Mouse (Mus musculus): ENCODE measurements at regions not wholly inside any gene's neighbourhood (a gene's known extent, or its start where the extent isn't known, plus 50 kb on each side); places are given as distances from the start of the nearest gene placed in this dataset.

DNA sequence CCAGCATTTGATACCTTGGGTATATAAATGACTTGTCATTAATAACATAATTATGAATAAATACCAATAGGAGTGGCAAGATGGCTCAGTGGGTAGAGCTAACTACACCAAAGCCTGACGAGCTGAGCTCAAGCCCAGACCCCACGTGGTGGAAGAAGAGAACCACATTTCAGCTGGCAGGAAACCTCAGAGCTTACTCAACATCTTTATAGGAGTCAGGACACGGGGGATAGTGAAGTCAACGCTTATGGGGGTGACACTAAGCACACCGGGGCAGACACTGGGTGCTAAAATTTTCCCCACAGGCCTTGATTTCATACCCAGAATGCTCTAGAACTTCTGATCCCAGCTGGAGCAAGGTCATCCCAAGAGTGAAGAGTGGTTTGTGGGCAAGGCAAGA lies 259.3 kb downstream of the Setd4 start:
- ATAC-seq (ENCODE audit: insufficient read depth, low FRiP score, low TSS enrichment) (no peak), DNase-seq (ENCODE audit: low spot score) (no peak)
- H3K27ac ChIP-seq (ENCODE audit: low read depth, low read length), result no peak overlapping the region
- H3K4me3 ChIP-seq (ENCODE audit: low read depth, low read length), result no peak overlapping the region
- H3K27me3 ChIP-seq (ENCODE audit: control insufficient read depth, insufficient read depth, low read length), result no peaks in the 10 kb centered on the region
- no peak overlapping the region for H3K9ac ChIP-seq (ENCODE audit: low read length)
- WGBS, result 88% methylated on average over 5 of the region's 5 CpGs
- H3K9me3 ChIP-seq (ENCODE audit: control insufficient read depth, low read length), result no peaks in the 10 kb centered on the region
- no peaks in the 10 kb centered on the region for H3K4me1 ChIP-seq (ENCODE audit: control insufficient read depth, insufficient read depth, low read length)
- H3K36me3 ChIP-seq (ENCODE audit: control insufficient read depth, insufficient read depth, low read length), result no peaks in the 10 kb centered on the region
- no peak overlapping the region for H3K4me2 ChIP-seq (ENCODE audit: low read depth)

DNA sequence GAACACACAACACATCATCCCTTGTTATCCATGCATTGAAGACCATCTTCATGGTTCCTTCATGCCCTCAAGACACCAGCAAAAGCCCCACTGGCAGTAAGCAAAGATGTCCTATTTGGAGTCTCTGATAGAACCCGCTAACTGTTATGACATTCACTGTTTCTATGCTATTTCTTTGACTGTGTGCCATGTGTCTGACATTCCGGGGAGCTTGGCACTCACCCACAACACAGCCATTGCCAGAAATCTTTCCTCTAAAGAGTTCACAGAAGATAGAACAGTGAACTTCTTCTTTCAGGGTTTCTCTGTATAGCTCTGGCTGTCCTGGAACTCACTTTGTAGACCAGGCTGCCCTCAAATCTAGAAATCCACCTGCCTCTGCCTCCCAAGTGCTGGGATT lies 261.2 kb downstream of the Setd4 start:
- no peak for DNase-seq (ENCODE audit: low spot score)
- H3K4me2 ChIP-seq (ENCODE audit: low read depth), result no peak overlapping the region
- WGBS, result 90% methylated on average over 2 of the region's 2 CpGs
- no peaks in the 10 kb centered on the region for H3K36me3 ChIP-seq (ENCODE audit: control insufficient read depth, insufficient read depth, low read length)
- H3K4me3 ChIP-seq (ENCODE audit: low read depth, low read length), result no peak overlapping the region
- no peak overlapping the region for H3K27ac ChIP-seq (ENCODE audit: low read depth, low read length)
- ATAC-seq (ENCODE audit: insufficient read depth, low FRiP score, low TSS enrichment), result no peak
- H3K4me1 ChIP-seq (ENCODE audit: control insufficient read depth, insufficient read depth, low read length), result no peaks in the 10 kb centered on the region
- H3K27me3 ChIP-seq (ENCODE audit: control insufficient read depth, insufficient read depth, low read length), result no peaks in the 10 kb centered on the region
- no peak overlapping the region for H3K9ac ChIP-seq (ENCODE audit: low read length)
- no peaks in the 10 kb centered on the region for H3K9me3 ChIP-seq (ENCODE audit: control insufficient read depth, low read length)

DNA sequence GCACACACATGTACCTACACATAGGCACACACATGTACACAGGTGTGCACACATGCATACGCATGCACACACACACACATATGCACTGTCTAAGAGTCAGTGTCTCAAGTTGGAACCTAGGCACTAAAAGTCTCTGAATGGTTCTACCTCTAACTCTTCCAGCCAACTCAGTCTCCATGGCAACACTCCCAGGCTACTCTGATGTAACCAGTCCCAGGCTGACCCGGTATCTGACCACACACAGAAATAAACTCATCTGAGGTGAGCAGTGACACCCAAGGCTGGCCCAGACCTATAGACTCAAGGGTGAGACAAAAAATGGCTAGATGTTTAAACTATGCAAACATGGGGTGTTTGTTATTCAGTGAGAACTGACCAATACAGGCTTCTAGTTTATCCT lies 262.1 kb downstream of the Setd4 start:
- no peaks in the 10 kb centered on the region for H3K4me1 ChIP-seq (ENCODE audit: control insufficient read depth, insufficient read depth, low read length)

GRCm38 (mm10) chr16:93338806-93339205 lies 265.1 kb downstream of the Setd4 start:
- Histone ChIP-seq H3K27ac (ENCODE audit: low read depth, low read length) (no peak overlapping the region), H3K9ac (ENCODE audit: low read length) (no peak overlapping the region), H3K9me3 (ENCODE audit: control insufficient read depth, low read length) (no peaks in the 10 kb centered on the region), H3K36me3 (ENCODE audit: control insufficient read depth, insufficient read depth, low read length) (no peaks in the 10 kb centered on the region), H3K4me2 (ENCODE audit: low read depth) (no peak overlapping the region), H3K27me3 (ENCODE audit: control insufficient read depth, insufficient read depth, low read length) (no peaks in the 10 kb centered on the region), H3K4me3 (ENCODE audit: low read depth, low read length) (no peak overlapping the region), H3K4me1 (ENCODE audit: control insufficient read depth, insufficient read depth, low read length) (no peaks in the 10 kb centered on the region)
- WGBS, result 86% methylated on average over 6 of the region's 6 CpGs
- ATAC-seq (ENCODE audit: insufficient read depth, low FRiP score, low TSS enrichment) (no peak), DNase-seq (ENCODE audit: low spot score) (no peak)

More for the DNA sequence above, 262.1 kb downstream of the Setd4 start:
- H3K27ac ChIP-seq (ENCODE audit: low read depth, low read length), result no peak overlapping the region
- 90% methylated on average over 2 of the region's 2 CpGs for WGBS
- H3K27me3 ChIP-seq (ENCODE audit: control insufficient read depth, insufficient read depth, low read length), result no peaks in the 10 kb centered on the region
- no peak for DNase-seq (ENCODE audit: low spot score)
- ATAC-seq (ENCODE audit: insufficient read depth, low FRiP score, low TSS enrichment), result no peak
- H3K4me2 ChIP-seq (ENCODE audit: low read depth), result no peak overlapping the region
- no peaks in the 10 kb centered on the region for H3K9me3 ChIP-seq (ENCODE audit: control insufficient read depth, low read length)
- no peaks in the 10 kb centered on the region for H3K36me3 ChIP-seq (ENCODE audit: control insufficient read depth, insufficient read depth, low read length)
- H3K4me3 ChIP-seq (ENCODE audit: low read depth, low read length), result no peak overlapping the region
- no peak overlapping the region for H3K9ac ChIP-seq (ENCODE audit: low read length)

- no peak for DNase-seq (ENCODE audit: low spot score)
- H3K9ac ChIP-seq (ENCODE audit: low read length), result no peak overlapping the region
- H3K4me1 ChIP-seq (ENCODE audit: control insufficient read depth, insufficient read depth, low read length), result no peaks in the 10 kb centered on the region
- H3K9me3 ChIP-seq (ENCODE audit: control insufficient read depth, low read length), result no peaks in the 10 kb centered on the region
- ATAC-seq (ENCODE audit: insufficient read depth, low FRiP score, low TSS enrichment), result no peak
- no peaks in the 10 kb centered on the region for H3K36me3 ChIP-seq (ENCODE audit: control insufficient read depth, insufficient read depth, low read length)
- H3K4me2 ChIP-seq (ENCODE audit: low read depth), result no peak overlapping the region
- WGBS, result 96% methylated on average over 11 of the region's 11 CpGs
- no peak overlapping the region for H3K27ac ChIP-seq (ENCODE audit: low read depth, low read length)
- H3K27me3 ChIP-seq (ENCODE audit: control insufficient read depth, insufficient read depth, low read length), result no peaks in the 10 kb centered on the region
- H3K4me3 ChIP-seq (ENCODE audit: low read depth, low read length), result no peak overlapping the region
Measured at GRCm38 (mm10) chr16:93335322-93336111, 268.3 kb downstream of the Setd4 start.

DNA sequence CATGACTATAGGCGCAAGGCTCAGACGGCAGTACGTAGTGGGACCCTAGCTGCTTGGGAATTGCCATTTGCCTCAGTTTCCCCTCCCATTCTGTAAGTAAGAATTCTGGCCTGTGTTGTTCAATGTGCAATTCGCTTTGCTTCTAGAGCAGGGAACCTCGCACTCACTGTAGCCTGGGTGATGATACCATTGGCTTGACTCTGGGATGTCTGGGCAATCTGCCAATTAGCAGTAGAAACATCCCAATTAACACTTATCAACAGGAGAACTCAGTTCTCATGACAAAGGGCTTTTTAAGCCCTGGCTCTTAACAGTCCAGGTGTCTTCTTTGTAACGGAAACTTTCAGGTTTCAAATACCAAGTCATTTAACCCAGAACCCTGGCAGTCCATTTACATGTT lies 270.2 kb downstream of the Setd4 start:
- H3K27me3 ChIP-seq (ENCODE audit: control insufficient read depth, insufficient read depth, low read length), result no peaks in the 10 kb centered on the region
- H3K4me1 ChIP-seq (ENCODE audit: control insufficient read depth, insufficient read depth, low read length), result no peaks in the 10 kb centered on the region
- no peak overlapping the region for H3K4me2 ChIP-seq (ENCODE audit: low read depth)
- H3K9me3 ChIP-seq (ENCODE audit: control insufficient read depth, low read length), result no peaks in the 10 kb centered on the region
- H3K27ac ChIP-seq (ENCODE audit: low read depth, low read length), result no peak overlapping the region
- ATAC-seq (ENCODE audit: insufficient read depth, low FRiP score, low TSS enrichment) (no peak), DNase-seq (ENCODE audit: low spot score) (no peak)
- H3K9ac ChIP-seq (ENCODE audit: low read length), result no peak overlapping the region
- no peak overlapping the region for H3K4me3 ChIP-seq (ENCODE audit: low read depth, low read length)
- WGBS, result 81% methylated on average over 6 of the region's 6 CpGs
- no peaks in the 10 kb centered on the region for H3K36me3 ChIP-seq (ENCODE audit: control insufficient read depth, insufficient read depth, low read length)

GRCm38 (mm10) chr16:93328680-93329395 lies 275.0 kb downstream of the Setd4 start:
- Histone ChIP-seq H3K4me3 (ENCODE audit: low read depth, low read length) (no peak overlapping the region), H3K27ac (ENCODE audit: low read depth, low read length) (no peak overlapping the region), H3K4me1 (ENCODE audit: control insufficient read depth, insufficient read depth, low read length) (no peaks in the 10 kb centered on the region), H3K36me3 (ENCODE audit: control insufficient read depth, insufficient read depth, low read length) (no peaks in the 10 kb centered on the region), H3K9ac (ENCODE audit: low read length) (no peak overlapping the region), H3K27me3 (ENCODE audit: control insufficient read depth, insufficient read depth, low read length) (no peaks in the 10 kb centered on the region), H3K9me3 (ENCODE audit: control insufficient read depth, low read length) (no peaks in the 10 kb centered on the region; the same call in 1 of the 2 replicates), H3K4me2 (ENCODE audit: low read depth) (no peak overlapping the region)
- WGBS, result 20% methylated on average over 13 of the region's 13 CpGs
- ATAC-seq (ENCODE audit: insufficient read depth, low FRiP score, low TSS enrichment) (no peak), DNase-seq (ENCODE audit: low spot score) (no peak)

DNA sequence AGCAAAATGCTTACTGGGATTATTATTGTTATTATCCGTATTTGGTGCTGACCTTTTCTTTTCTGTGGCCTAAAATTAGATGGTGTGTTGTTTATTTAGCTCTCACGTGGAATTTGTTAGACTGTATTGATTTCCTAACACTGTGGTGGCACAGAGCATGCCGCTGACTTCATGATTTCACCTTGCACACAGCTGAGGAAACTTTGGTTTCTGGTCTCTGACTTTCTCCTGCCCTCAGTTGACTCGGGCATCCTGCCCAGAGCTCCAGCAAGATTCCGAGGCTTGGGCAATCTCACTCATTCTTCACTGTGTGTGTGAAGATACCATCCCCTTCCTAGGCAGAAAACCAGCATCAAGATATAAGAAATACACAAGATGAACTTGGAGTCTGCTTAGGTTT lies 279.0 kb downstream of the Setd4 start:
- no peaks in the 10 kb centered on the region; the same call in 1 of the 2 replicates for H3K9me3 ChIP-seq (ENCODE audit: control insufficient read depth, low read length)
- ATAC-seq (ENCODE audit: insufficient read depth, low FRiP score, low TSS enrichment) (no peak), DNase-seq (ENCODE audit: low spot score) (no peak)
- no peaks in the 10 kb centered on the region for H3K4me1 ChIP-seq (ENCODE audit: control insufficient read depth, insufficient read depth, low read length)
- H3K27me3 ChIP-seq (ENCODE audit: control insufficient read depth, insufficient read depth, low read length), result no peaks in the 10 kb centered on the region
- H3K9ac ChIP-seq (ENCODE audit: low read length), result no peak overlapping the region
- H3K27ac ChIP-seq (ENCODE audit: low read depth, low read length), result no peak overlapping the region
- 89% methylated on average over 5 of the region's 5 CpGs for WGBS
- H3K4me3 ChIP-seq (ENCODE audit: low read depth, low read length), result no peak overlapping the region
- no peaks in the 10 kb centered on the region for H3K36me3 ChIP-seq (ENCODE audit: control insufficient read depth, insufficient read depth, low read length)
- H3K4me2 ChIP-seq (ENCODE audit: low read depth), result no peak overlapping the region

- ATAC-seq (ENCODE audit: insufficient read depth, low FRiP score, low TSS enrichment) (no peak), DNase-seq (ENCODE audit: low spot score) (no peak)
- H3K4me3 ChIP-seq (ENCODE audit: low read depth, low read length), result no peak overlapping the region
- H3K4me1 ChIP-seq (ENCODE audit: control insufficient read depth, insufficient read depth, low read length), result no peaks in the 10 kb centered on the region
- no peak overlapping the region for H3K4me2 ChIP-seq (ENCODE audit: low read depth)
- no peaks in the 10 kb centered on the region for H3K36me3 ChIP-seq (ENCODE audit: control insufficient read depth, insufficient read depth, low read length)
- no peaks in the 10 kb centered on the region; the same call in 1 of the 2 replicates for H3K9me3 ChIP-seq (ENCODE audit: control insufficient read depth, low read length)
- no peaks in the 10 kb centered on the region for H3K27me3 ChIP-seq (ENCODE audit: control insufficient read depth, insufficient read depth, low read length)
- no peak overlapping the region for H3K9ac ChIP-seq (ENCODE audit: low read length)
- no peak overlapping the region for H3K27ac ChIP-seq (ENCODE audit: low read depth, low read length)
- 68% methylated on average over 5 of the region's 5 CpGs for WGBS
Measured at GRCm38 (mm10) chr16:93323172-93323571, 280.7 kb downstream of the Setd4 start.
